13 mouse cellular contexts compared by ENCODE assay signal in genomic region chr4:99652576-99653210, GRCm38 (mm10). TPM values are rescaled to one million over a fixed set of nuclear protein-coding genes. Genes with fewer than 3 reads are reported as not detected.
DNase-seq lines count a peak whose midpoint lies in the region; ATAC-seq and TF ChIP-seq lines count a peak whose summit lies in the region.
"Had no signal": no experiment of that assay in that cellular context is flagged by ENCODE, and none has a peak within 500 bp of the region (broad histone marks: within the 10 kb centered on the region; RNA-seq: fewer than 3 reads in every experiment).

No protein-coding gene starts in this region.

- peaks cover 89% of the 10 kb centered on the region for H3K27me3 ChIP-seq in hindbrain, embryonic 11.5 days (ENCODE audit: control insufficient read depth, insufficient read depth, low read length)
- peaks cover 56% of the 10 kb centered on the region for H3K27me3 ChIP-seq in hindbrain, embryonic 16.5 days (replicated peaks; ENCODE audit: control insufficient read depth, insufficient read depth, low read length)
- peaks cover 29% of the 10 kb centered on the region for H3K27me3 ChIP-seq in ES-Bruce4 (ENCODE audit: control insufficient read depth, insufficient read depth, low read length, poor library complexity, severe bottlenecking)
- H3K27me3 ChIP-seq in neural tube, embryonic 11.5 days (ENCODE audit: control insufficient read depth, insufficient read depth, low read length), result peaks cover 98% of the 10 kb centered on the region
- H3K27me3 ChIP-seq: CH12.LX had no signal

- TF ChIP-seq POLR2A in ES-Bruce4 (IDR thresholded peaks at IDR 0.05; ENCODE audit: insufficient read depth, low read length), result no peak
- TF ChIP-seq POLR2A in brain, embryonic 14.5 days (IDR thresholded peaks at IDR 0.05; ENCODE audit: borderline replicate concordance, extremely low read depth, insufficient read depth, insufficient read length, poor library complexity, severe bottlenecking), result no peak

- peak overlapping the region; percentile 13; the same call in 1 of the 2 replicates for H3K4me3 ChIP-seq in hindbrain, embryonic 11.5 days (ENCODE audit: low read depth, low read length)
- H3K4me3 ChIP-seq in hindbrain, embryonic 16.5 days (ENCODE audit: low read length), result no peak overlapping the region
- H3K4me3 ChIP-seq in ES-Bruce4 (ENCODE audit: low read depth, low read length), result peak overlapping the region; percentile 20; the same call in 1 of the 2 replicates
- peak overlapping the region; percentile 2; the same call in 1 of the 2 replicates for H3K4me3 ChIP-seq in neural tube, embryonic 11.5 days (ENCODE audit: low read depth, low read length)
- H3K4me3 ChIP-seq: liver, embryonic 15.5 days had no signal

- H3K36me3 ChIP-seq in hindbrain, embryonic 11.5 days (ENCODE audit: control insufficient read depth, insufficient read depth, low read length), result no peaks in the 10 kb centered on the region
- H3K36me3 ChIP-seq in hindbrain, embryonic 16.5 days (ENCODE audit: control insufficient read depth, insufficient read depth, low read length), result no peaks in the 10 kb centered on the region
- H3K36me3 ChIP-seq in ES-Bruce4 (ENCODE audit: control insufficient read depth, insufficient read depth, low read length, poor library complexity, severe bottlenecking), result no peaks in the 10 kb centered on the region
- H3K36me3 ChIP-seq in neural tube, embryonic 11.5 days (ENCODE audit: control insufficient read depth, insufficient read depth, low read length), result no peaks in the 10 kb centered on the region
- H3K36me3 ChIP-seq: heart, embryonic 10.5 days; liver, embryonic 15.5 days had no signal

- no peak for ATAC-seq in hindbrain, embryonic 11.5 days (ENCODE audit: low FRiP score)
- no peak for ATAC-seq in hindbrain, embryonic 16.5 days
- ATAC-seq in neural tube, embryonic 11.5 days (ENCODE audit: insufficient read depth, low FRiP score, low TSS enrichment), result no peak
- ATAC-seq in activated CD4-positive, CD25-positive, alpha-beta regulatory T cell, adult 4 months, result no peak

- WGBS in hindbrain, embryonic 11.5 days, result 2% methylated on average over 19 of the region's 19 CpGs
- WGBS in hindbrain, embryonic 16.5 days, result 2% methylated on average over 19 of the region's 19 CpGs
- WGBS in neural tube, embryonic 11.5 days, result under 1% methylated on average over 19 of the region's 19 CpGs

- intact Hi-C loops in left cerebral cortex, postnatal 4 days (cut with DNase I), result loop anchor here (10.0 kb wide), 1 partner anchor 278 kb away; no protein-coding TSS in a partner anchor

- DNase-seq in hindbrain, embryonic 11.5 days (ENCODE audit: low spot score), result no peak
- peak; percentile 19 for DNase-seq in brain, embryonic 14.5 days (ENCODE audit: low read depth)
- DNase-seq in neural tube, embryonic 11.5 days (ENCODE audit: low spot score), result peak; percentile 21
- no peak for DNase-seq in left cerebral cortex, postnatal 4 days

- H3K9ac ChIP-seq in hindbrain, embryonic 11.5 days (ENCODE audit: low read depth, low read length), result no peak overlapping the region
- H3K9ac ChIP-seq in hindbrain, embryonic 16.5 days (ENCODE audit: low read depth, low read length), result no peak overlapping the region
- H3K9ac ChIP-seq in ES-Bruce4 (ENCODE audit: low read depth, poor library complexity, severe bottlenecking), result no peak overlapping the region; the same call in 1 of the 2 replicates
- no peak overlapping the region; the same call in 1 of the 2 replicates for H3K9ac ChIP-seq in neural tube, embryonic 11.5 days (ENCODE audit: low read length)
- H3K9ac ChIP-seq: liver, embryonic 15.5 days had no signal

- no peak for TF ChIP-seq CTCF in ES-Bruce4 (IDR thresholded peaks at IDR 0.05; ENCODE audit: low read depth, low read length)
- TF ChIP-seq CTCF in brain, embryonic 14.5 days (IDR thresholded peaks at IDR 0.05; ENCODE audit: borderline replicate concordance, extremely low read depth, insufficient read depth, insufficient read length), result no peak

- no peak for TF ChIP-seq EP300 in ES-Bruce4 (IDR thresholded peaks at IDR 0.05; ENCODE audit: insufficient read depth, low read depth, low read length)

- no peaks in the 10 kb centered on the region for H3K9me3 ChIP-seq in hindbrain, embryonic 11.5 days (ENCODE audit: control insufficient read depth, low read length)
- no peaks in the 10 kb centered on the region for H3K9me3 ChIP-seq in hindbrain, embryonic 16.5 days (ENCODE audit: control insufficient read depth, low read length)
- H3K9me3 ChIP-seq in ES-Bruce4 (replicated peaks; ENCODE audit: control insufficient read depth, insufficient read depth, low read length, poor library complexity, severe bottlenecking), result no peaks in the 10 kb centered on the region
- H3K9me3 ChIP-seq in neural tube, embryonic 11.5 days (ENCODE audit: control insufficient read depth, low read length), result no peaks in the 10 kb centered on the region
- H3K9me3 ChIP-seq: heart, embryonic 10.5 days; liver, embryonic 15.5 days had no signal

- no peak overlapping the region for H3K4me2 ChIP-seq in hindbrain, embryonic 11.5 days (replicated peaks; ENCODE audit: low read depth, low read length)
- H3K4me2 ChIP-seq in hindbrain, embryonic 16.5 days (ENCODE audit: low read length), result no peak overlapping the region
- peak overlapping the region; percentile 14 for H3K4me2 ChIP-seq in neural tube, embryonic 11.5 days (ENCODE audit: low read depth)
- H3K4me2 ChIP-seq: liver, embryonic 15.5 days had no signal

- H3K27ac ChIP-seq in hindbrain, embryonic 11.5 days (ENCODE audit: low read depth, low read length), result no peak overlapping the region
- no peak overlapping the region for H3K27ac ChIP-seq in hindbrain, embryonic 16.5 days (ENCODE audit: low read depth, low read length)
- no peak overlapping the region for H3K27ac ChIP-seq in ES-Bruce4 (ENCODE audit: insufficient read depth, low read length)
- no peak overlapping the region for H3K27ac ChIP-seq in neural tube, embryonic 11.5 days (ENCODE audit: low read depth, low read length)
- H3K27ac ChIP-seq: heart, embryonic 10.5 days; liver, embryonic 15.5 days; macrophage had no signal

- H3K4me1 ChIP-seq in hindbrain, embryonic 11.5 days (replicated peaks; ENCODE audit: control insufficient read depth, insufficient read depth, low read length), result peaks cover 10% of the 10 kb centered on the region
- peaks cover 9% of the 10 kb centered on the region for H3K4me1 ChIP-seq in hindbrain, embryonic 16.5 days (ENCODE audit: control insufficient read depth, insufficient read depth, low read depth, low read length)
- no peaks in the 10 kb centered on the region for H3K4me1 ChIP-seq in ES-Bruce4 (ENCODE audit: control insufficient read depth, insufficient read depth, low read length)
- H3K4me1 ChIP-seq in neural tube, embryonic 11.5 days (ENCODE audit: control insufficient read depth, insufficient read depth, low read length), result peaks cover 5% of the 10 kb centered on the region

RNA-seq across cellular contexts. Expression of gene Foxd3, which starts 3.4 kb away (rescaled TPM):
- 2.2 and 2.5 TPM in 2 replicates for polyA plus RNA-seq in hindbrain, embryonic 11.5 days (2014; fragmentation: Nextera tagmentation; extraction: Ambion mirVana)
- polyA plus RNA-seq in hindbrain, embryonic 16.5 days (2015; fragmentation: Nextera tagmentation; extraction: Ambion mirVana), result 1.4 and 1.5 TPM in 2 replicates
- polyA plus RNA-seq in ES-Bruce4 (2011; ENCODE audit: insufficient read depth, insufficient read length, low read depth, missing spikeins), result 1.3 and 2.4 TPM in 2 replicates
- polyA plus RNA-seq in brain, embryonic 14.5 days (2012; rRNA removed), result 1.4 and 3.2 TPM in 2 replicates
- 4.2 and 5.6 TPM in 2 replicates for polyA plus RNA-seq in neural tube, embryonic 11.5 days (2014; fragmentation: Nextera tagmentation; extraction: Ambion mirVana)
- not detected for total RNA-seq in left cerebral cortex, postnatal 4 days (2021)
- polyA plus RNA-seq in activated CD4-positive, CD25-positive, alpha-beta regulatory T cell, adult 4 months (2017; shearing (Covaris generic)), result not detected
- total RNA-seq: CH12.LX; left cerebral cortex, postnatal 14 days had no signal
- polyA plus RNA-seq: liver, embryonic 15.5 days; macrophage; thymus, postnatal 0 days had no signal

Comparison
In these comparisons a context has a peak if more than half of its experiments do, and no peak if none do; other contexts are left out.
1. DNase-seq: peak in brain, embryonic 14.5 days (single experiment) and neural tube, embryonic 11.5 days (single experiment); none in hindbrain, embryonic 11.5 days (single experiment) and left cerebral cortex, postnatal 4 days (single experiment).